Mouse (Mus musculus) heart, postnatal 0 days (tissue): ENCODE data around the gene Usp44. TPM values are rescaled to one million over a fixed set of nuclear protein-coding genes. Genes with fewer than 3 reads are reported as not detected.

Experiments used
- ATAC-seq: fragments of 200-750 bp; cut with Nextera tagmentation; 2 replicates; pipeline ENCODE4 v1.8.0; 2017; ENCODE audit warnings: low read depth, moderate number of reproducible peaks, moderate library complexity; ENCODE audit not compliant: insufficient read depth
- DNase-seq: peaks from one replicate; pipeline ENCODE4 v3.0.0-alpha.2; 2016; ENCODE audit warnings: low spot score
- H3K27ac ChIP-seq: fragments of 300-500 bp; sonication (generic); 2 replicates; pipeline ENCODE4 v1.5.1; 2014; ENCODE audit warnings: low read depth, mild to moderate bottlenecking
- H3K27me3 ChIP-seq: fragments of 300-500 bp; sonication (generic); 2 replicates; pipeline ENCODE4 v1.6.1; 2014; ENCODE audit warnings: low read length, mixed read lengths; ENCODE audit not compliant: control insufficient read depth, insufficient read depth
- H3K36me3 ChIP-seq: fragments of 300-500 bp; sonication (generic); replicated peaks from 2 replicates; pipeline ENCODE4 v1.6.1; 2014; ENCODE audit warnings: low read length, mixed read lengths; ENCODE audit not compliant: control insufficient read depth, insufficient read depth
- H3K4me1 ChIP-seq: fragments of 300-500 bp; sonication (generic); 2 replicates; pipeline ENCODE4 v1.6.1; 2014; ENCODE audit warnings: antibody characterized with exemption; ENCODE audit not compliant: control insufficient read depth, insufficient read depth
- H3K4me2 ChIP-seq: fragments of 300-500 bp; sonication (generic); 2 replicates; pipeline ENCODE4 v1.6.1; 2014; ENCODE audit warnings: low read depth, mild to moderate bottlenecking, low read length, moderate library complexity
- H3K4me3 ChIP-seq: fragments of 300-500 bp; sonication (generic); 2 replicates; pipeline ENCODE4 v1.5.1; 2014; ENCODE audit warnings: low read depth, low read length
- H3K9ac ChIP-seq: fragments of 300-500 bp; sonication (generic); replicated peaks from 2 replicates; pipeline ENCODE4 v1.6.1; 2014; ENCODE audit warnings: low read depth, low read length, mixed read lengths
- H3K9me3 ChIP-seq: fragments of 300-500 bp; sonication (generic); replicated peaks from 2 replicates; pipeline ENCODE4 v1.6.1; 2016; ENCODE audit warnings: low read length; ENCODE audit not compliant: control insufficient read depth
- CTCF ChIP-seq: IDR thresholded peaks from 2 replicates; pipeline ENCODE4 v1.5.1; 2016; ENCODE audit warnings: antibody characterized with exemption, control low read depth, low read depth
- EP300 ChIP-seq: IDR thresholded peaks from 2 replicates; pipeline ENCODE4 v1.6.1; 2016; ENCODE audit warnings: antibody characterized with exemption, low read depth
- WGBS: fragments of 180-500 bp; shearing (Covaris S2); extraction: QIAGEN DNeasy Blood & Tissue Kit; methylation state at CpG from one replicate; pipeline ENCODE4 v1.1.7; 2014; 5-methylcytosine and 5-hydroxymethylcytosine counted together
- polyA plus RNA-seq: library from polyadenylated mRNA; unstranded; fragments of >200 nt; fragmentation: Nextera tagmentation; extraction: Ambion mirVana; gene quantifications from 2 replicates; pipeline ENCODE4 v1.2.1, GENCODE M21; 2015
- total RNA-seq: library from RNA; depleted of rRNA; stranded (reverse); fragments of >200 nt; gene quantifications from 2 replicates; pipeline ENCODE4 v1.2.3, GENCODE M21; 2014; ENCODE audit warnings: low replicate concordance

Gene Usp44
- total and polyA plus RNA-seq, 2 experiments from 2014 or later, result not detected

- H3K4me2 ChIP-seq, result peak overlapping the region; percentile 89; the same call in 1 of the 2 replicates
- 71% methylated on average over 4 of the region's 4 CpGs for WGBS
- peak overlapping the region; percentile 75; the same call in 1 of the 2 replicates for H3K4me3 ChIP-seq
- TF ChIP-seq EP300, result no peak
- TF ChIP-seq CTCF, result no peak
- peaks cover 6% of the 10 kb centered on the region; the same call in 1 of the 2 replicates for H3K4me1 ChIP-seq
- ATAC-seq (no peak), DNase-seq (no peak)
- H3K36me3 ChIP-seq, result peaks cover 14% of the 10 kb centered on the region
- 0 out of 2 replicates have a peak overlapping the region, but pooled peaks have one; percentile 91 for H3K9ac ChIP-seq
- H3K27me3 ChIP-seq, result no peaks in the 10 kb centered on the region
- H3K9me3 ChIP-seq, result no peaks in the 10 kb centered on the region
- no peak overlapping the region for H3K27ac ChIP-seq
Measured at GRCm38 (mm10) chr10:93890565-93890964, 59.2 kb downstream of the Usp44 start.

- Histone ChIP-seq H3K4me3 (no peak overlapping the region), H3K4me2 (no peak overlapping the region), H3K27me3 (no peaks in the 10 kb centered on the region), H3K27ac (no peak overlapping the region), H3K36me3 (peaks cover 9% of the 10 kb centered on the region; the same call in 1 of the 2 replicates), H3K9me3 (no peaks in the 10 kb centered on the region), H3K4me1 (peaks cover 6% of the 10 kb centered on the region; the same call in 1 of the 2 replicates), H3K9ac (no peak overlapping the region)
- WGBS, result 95% methylated on average over 1 of the region's 1 CpGs
- no peak for ATAC-seq
- DNase-seq, result no peak
- TF ChIP-seq CTCF (no peak), EP300 (no peak)
Measured at GRCm38 (mm10) chr10:93891031-93891430, 59.7 kb downstream of the Usp44 start.

GRCm38 (mm10) chr10:93892551-93892950 is 61.2 kb downstream of the Usp44 start:
- H3K27ac ChIP-seq, result no peak overlapping the region
- ATAC-seq, result no peak
- no peaks in the 10 kb centered on the region for H3K27me3 ChIP-seq
- 76% methylated on average over 4 of the region's 4 CpGs for whole genome bisulfite sequencing
- no peak overlapping the region for H3K4me3 ChIP-seq
- H3K9me3 ChIP-seq, result no peaks in the 10 kb centered on the region
- peaks cover 6% of the 10 kb centered on the region; the same call in 1 of the 2 replicates for H3K4me1 ChIP-seq
- H3K36me3 ChIP-seq, result no peaks in the 10 kb centered on the region
- DNase-seq, result no peak
- TF ChIP-seq EP300 (no peak), CTCF (no peak)
- H3K9ac ChIP-seq, result no peak overlapping the region
- no peak overlapping the region for H3K4me2 ChIP-seq

- no peak within 1 kb of the TSS for H3K4me3 ChIP-seq
- WGBS, result 54% methylated on average over 7 of the region's 7 CpGs
- H3K9me3 ChIP-seq, result no peaks in the 10 kb centered on the region
- TF ChIP-seq EP300, result no peak
- TF ChIP-seq CTCF, result no peak
- H3K27ac ChIP-seq, result no peak within 1 kb of the TSS
- H3K4me2 ChIP-seq, result no peak within 1 kb of the TSS
- H3K36me3 ChIP-seq, result no peaks in the 10 kb centered on the region
- ATAC-seq, result no peak
- no peaks in the 10 kb centered on the region for H3K4me1 ChIP-seq
- H3K9ac ChIP-seq, result no peak within 1 kb of the TSS
- DNase-seq, result no peak
- H3K27me3 ChIP-seq, result no peaks in the 10 kb centered on the region
Measured at GRCm38 (mm10) chr10:93897043-93897646, 65.8 kb downstream of the Usp44 start, which contains the start of gene Metap2. Metap2 (minus strand) TSS chr10:93897093.

GRCm38 (mm10) chr10:93899303-93899702 is 67.9 kb downstream of the Usp44 start:
- DNase-seq (no peak), ATAC-seq (no peak)
- WGBS, result 67% methylated on average over 2 of the region's 2 CpGs
- no peak overlapping the region for H3K4me3 ChIP-seq
- H3K9ac ChIP-seq, result no peak overlapping the region
- H3K9me3 ChIP-seq, result no peaks in the 10 kb centered on the region
- no peaks in the 10 kb centered on the region for H3K36me3 ChIP-seq
- H3K27me3 ChIP-seq, result no peaks in the 10 kb centered on the region
- no peak for TF ChIP-seq CTCF
- no peak for TF ChIP-seq EP300
- H3K4me1 ChIP-seq, result no peaks in the 10 kb centered on the region
- no peak overlapping the region for H3K27ac ChIP-seq
- H3K4me2 ChIP-seq, result no peak overlapping the region

- WGBS, result 72% methylated on average over 11 of the region's 11 CpGs
- DNase-seq (no peak), ATAC-seq (no peak)
- Histone ChIP-seq H3K4me1 (no peaks in the 10 kb centered on the region), H3K9me3 (no peaks in the 10 kb centered on the region), H3K27me3 (no peaks in the 10 kb centered on the region), H3K36me3 (no peaks in the 10 kb centered on the region), H3K4me2 (no peak overlapping the region), H3K9ac (no peak overlapping the region), H3K4me3 (no peak overlapping the region), H3K27ac (no peak overlapping the region)
- no peak for TF ChIP-seq CTCF
- TF ChIP-seq EP300, result no peak
Measured at GRCm38 (mm10) chr10:93899907-93900306, 68.6 kb downstream of the Usp44 start.
